Mouse (Mus musculus): Measurements from ENCODE around the gene Shank2. TPM values are rescaled to one million over a fixed set of nuclear protein-coding genes. Genes with fewer than 3 reads are reported as not detected.

Shank2 gene
- 0.21 TPM for polyA plus RNA-seq (2017; shearing (Covaris generic))

DNA sequence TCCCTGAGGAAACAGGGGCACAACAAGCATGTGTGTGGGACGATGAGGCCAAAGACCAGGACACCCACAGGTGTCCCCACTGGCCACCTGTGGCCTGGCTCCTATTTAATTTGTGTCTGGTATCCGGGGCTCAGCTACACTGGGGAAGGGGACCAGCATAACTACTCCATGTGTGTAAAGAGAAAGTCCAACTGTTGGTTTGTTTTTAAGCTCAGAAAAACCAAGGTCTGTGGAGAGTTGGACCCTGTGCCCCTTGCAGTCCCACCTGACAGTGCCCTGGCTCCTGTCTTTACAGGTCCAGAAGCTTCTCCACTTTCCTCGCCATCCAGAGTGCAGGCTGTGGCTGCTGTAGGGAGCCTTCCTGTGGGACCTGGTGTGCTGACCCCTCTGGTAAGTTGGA is at the start of gene Shank2:
TSS of gene Shank2 (plus strand) at position 301 of the 400 bp plus-strand sequence.

GRCm38 (mm10) chr7:144470545-144471059 is 468.9 kb downstream of the Shank2 start, which contains the start of gene Cttn:
Gene Cttn (minus strand): TSS chr7:144471009.

Other genes with a start within 250 kb of the Shank2 start
- gene Osbpl5, start 244.9 kb upstream of the Shank2 start, polyA plus RNA-seq (2017; shearing (Covaris generic)), result 26.7 TPM
- gene Mrgprg, start 234.9 kb upstream of the Shank2 start, polyA plus RNA-seq (2017; shearing (Covaris generic)), result not detected
- not detected for gene Mrgpre, start 217.4 kb upstream of the Shank2 start, polyA plus RNA-seq (2017; shearing (Covaris generic))
- 15.0 TPM for gene Nadsyn1, start 179.1 kb upstream of the Shank2 start, polyA plus RNA-seq (2017; shearing (Covaris generic))
- 7.8 TPM for gene Dhcr7, start 178.8 kb upstream of the Shank2 start, polyA plus RNA-seq (2017; shearing (Covaris generic))
- 0.44 TPM for gene Gm498, start 135.1 kb upstream of the Shank2 start, polyA plus RNA-seq (2017; shearing (Covaris generic))